Mouse (Mus musculus) embryo, embryonic 10.5 days (tissue): ENCODE data around the gene Osgin1.

ENCODE experiments used
- DNase-seq: peaks from one replicate; pipeline ENCODE4 v3.0.0-alpha.2; 2015; ENCODE audit warnings: low spot score

Gene Osgin1

GRCm38 (mm10) chr8:119446211-119446989 is 12.5 kb downstream of the Osgin1 start, which contains the start of gene Necab2:
Gene Necab2, plus strand, starts transcription at chr8:119446719.
- peak; percentile 94 for DNase-seq

GRCm38 (mm10) chr8:119446990-119447780 is 13.3 kb downstream of the Osgin1 start:
- peak; percentile 33 for DNase-seq

GRCm38 (mm10) chr8:119447781-119448170 is 13.9 kb downstream of the Osgin1 start:
- DNase-seq, result peak; percentile 32

GRCm38 (mm10) chr8:119449627-119450026 is 15.7 kb downstream of the Osgin1 start:
- DNase-seq, result no peak

GRCm38 (mm10) chr8:119451131-119451530 is 17.2 kb downstream of the Osgin1 start:
- DNase-seq, result no peak

- no peak for DNase-seq
These were observed 19.0 kb downstream of the Osgin1 start for GRCm38 (mm10) chr8:119452919-119453318.

- DNase-seq, result no peak
These were observed 22.1 kb downstream of the Osgin1 start for GRCm38 (mm10) chr8:119456045-119456444.

- peak; percentile 48 for DNase-seq
These were observed 25.8 kb downstream of the Osgin1 start for GRCm38 (mm10) chr8:119459724-119460123.

- DNase-seq, result no peak
These were observed 27.4 kb downstream of the Osgin1 start for GRCm38 (mm10) chr8:119461356-119461755.

- DNase-seq, result no peak
These were observed 29.8 kb downstream of the Osgin1 start for GRCm38 (mm10) chr8:119463709-119464108.

GRCm38 (mm10) chr8:119466105-119466504 is 32.2 kb downstream of the Osgin1 start:
- DNase-seq, result peak; percentile 61

GRCm38 (mm10) chr8:119466794-119467193 is 32.9 kb downstream of the Osgin1 start:
- DNase-seq, result no peak

- no peak for DNase-seq
These were observed 34.2 kb downstream of the Osgin1 start for GRCm38 (mm10) chr8:119468091-119468490.

- no peak for DNase-seq
These were observed 44.8 kb downstream of the Osgin1 start for GRCm38 (mm10) chr8:119478684-119479083.

- no peak for DNase-seq
These were observed 50.4 kb downstream of the Osgin1 start for GRCm38 (mm10) chr8:119484145-119484896.

- DNase-seq, result no peak
These were observed 53.2 kb downstream of the Osgin1 start for GRCm38 (mm10) chr8:119487093-119487492.
